Mouse (Mus musculus): Measurements from ENCODE around the gene Cenpt. TPM values are rescaled to one million over a fixed set of nuclear protein-coding genes. Genes with fewer than 3 reads are reported as not detected.

The Cenpt gene
- polyA plus RNA-seq, 1 experiment from 2014 or later = 57.9 TPM

DNA sequence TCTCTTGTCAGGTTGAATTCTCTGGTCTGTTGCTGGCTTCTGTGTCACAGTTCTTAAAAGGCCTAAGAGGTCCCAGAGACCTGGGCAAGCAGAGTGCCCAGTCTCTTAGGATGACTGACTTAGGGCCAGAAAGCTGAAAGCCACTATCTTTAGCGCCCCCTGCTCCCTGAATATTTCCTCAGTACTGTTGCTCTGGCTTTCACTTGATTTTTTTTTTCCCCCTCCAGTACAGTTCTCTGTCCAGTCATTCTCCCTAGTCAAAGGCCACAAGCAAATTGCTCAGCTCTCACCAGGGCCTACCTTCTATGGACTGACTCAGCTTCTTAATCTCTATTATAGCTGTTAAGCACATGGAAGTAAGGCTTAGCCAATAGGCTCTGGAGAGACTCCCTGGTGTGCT lies 8.9 kb upstream of the Cenpt start:
- Histone ChIP-seq H3K27me3 (ENCODE audit: poor library complexity, severe bottlenecking) (no peaks in the 10 kb centered on the region), H3K27ac (peak overlapping the region; percentile 99), H3K9me3 (no peaks in the 10 kb centered on the region), H3K4me3 (peak overlapping the region; percentile 96), H3K4me1 (peaks cover 74% of the 10 kb centered on the region), H3K36me3 (replicated peaks) (peaks cover 67% of the 10 kb centered on the region)
- DNase-seq (ENCODE audit: extremely low spot score, low spot score) = no peak
- WGBS = 7% methylated on average over 1 of the region's 1 CpGs

DNA sequence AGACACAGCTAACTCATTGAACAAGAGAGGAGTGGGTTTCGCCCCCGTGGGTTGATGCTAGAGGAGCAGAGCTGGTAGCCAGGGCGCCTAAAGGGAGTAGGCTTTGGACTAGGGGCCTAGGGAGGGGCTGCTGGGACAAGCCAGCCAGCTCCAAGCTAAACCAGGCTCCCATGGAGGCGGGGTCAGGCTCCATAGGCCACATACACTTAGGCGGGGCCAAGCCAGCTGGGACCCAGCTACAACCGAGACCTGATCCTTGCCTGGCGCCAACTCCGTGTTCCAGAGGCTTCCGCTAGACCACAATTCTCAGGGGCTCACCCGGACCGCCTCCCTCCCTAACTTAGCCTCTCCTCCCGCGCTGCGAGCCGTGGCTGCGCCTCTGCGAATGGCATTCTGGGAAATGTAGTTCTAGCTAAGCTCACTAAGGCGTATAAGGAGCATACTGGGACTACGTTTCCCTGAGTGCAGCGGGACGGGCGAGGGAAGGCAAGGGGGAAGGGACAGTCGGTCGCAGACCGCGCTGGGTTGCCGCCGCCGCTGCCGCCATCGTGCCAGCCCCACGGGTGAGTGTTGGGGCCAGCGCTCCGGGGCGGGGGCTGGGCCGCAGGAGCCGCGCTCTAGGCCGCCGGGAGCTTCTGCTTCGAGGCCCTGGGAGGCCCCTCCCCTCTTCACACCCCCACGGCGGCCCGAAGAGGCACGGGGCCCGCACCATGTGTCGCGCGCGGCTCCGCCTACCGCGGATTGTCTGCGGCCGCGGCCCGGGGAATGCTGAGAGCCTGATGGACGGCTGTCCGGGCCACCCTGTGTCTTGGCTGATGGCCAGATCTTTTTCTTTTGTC lies 7.3 kb upstream of the Cenpt start, which contains the start of gene Nutf2:
TSS of gene Nutf2 (plus strand) at position 438 of the 839 bp plus-strand sequence.
- H3K36me3 ChIP-seq (replicated peaks) = peaks cover 51% of the 10 kb centered on the region
- H3K9me3 ChIP-seq = no peaks in the 10 kb centered on the region
- H3K27ac ChIP-seq = peak within 1 kb of the TSS; percentile 99
- peak within 1 kb of the TSS; percentile 96 for H3K4me3 ChIP-seq
- no peaks in the 10 kb centered on the region for H3K27me3 ChIP-seq (ENCODE audit: poor library complexity, severe bottlenecking)
- DNase-seq (ENCODE audit: extremely low spot score, low spot score) = peak; percentile 97
- peaks cover 90% of the 10 kb centered on the region for H3K4me1 ChIP-seq
- WGBS = under 1% methylated on average over 56 of the region's 59 CpGs

DNA sequence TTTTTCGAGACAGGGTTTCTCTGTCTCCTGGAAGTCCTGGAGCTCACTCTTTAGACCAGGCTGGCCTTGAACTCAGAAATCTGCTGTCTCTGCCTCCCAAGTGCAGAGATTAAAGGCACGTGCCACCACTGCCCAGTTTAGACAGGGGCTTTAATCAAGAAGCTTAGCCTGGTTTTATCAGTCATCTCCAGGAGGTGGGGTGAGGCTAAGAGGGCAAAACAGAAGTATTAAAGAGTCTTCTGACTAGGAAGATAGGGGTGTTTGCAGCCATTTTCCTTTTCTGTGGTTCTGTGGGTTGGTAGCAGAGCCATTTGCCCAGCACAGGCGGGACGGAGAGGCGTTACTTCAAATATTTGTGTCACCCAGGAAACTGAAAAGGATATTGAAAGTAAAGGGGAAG lies 6.2 kb upstream of the Cenpt start:
- peak overlapping the region; percentile 96 for H3K4me3 ChIP-seq
- H3K9me3 ChIP-seq = no peaks in the 10 kb centered on the region
- H3K36me3 ChIP-seq (replicated peaks) = peaks cover 43% of the 10 kb centered on the region
- H3K4me1 ChIP-seq = peaks cover 91% of the 10 kb centered on the region
- no peaks in the 10 kb centered on the region for H3K27me3 ChIP-seq (ENCODE audit: poor library complexity, severe bottlenecking)
- DNase-seq (ENCODE audit: extremely low spot score, low spot score) = no peak
- H3K27ac ChIP-seq = peak overlapping the region; percentile 99
- WGBS = 83% methylated on average over 5 of the region's 5 CpGs

DNA sequence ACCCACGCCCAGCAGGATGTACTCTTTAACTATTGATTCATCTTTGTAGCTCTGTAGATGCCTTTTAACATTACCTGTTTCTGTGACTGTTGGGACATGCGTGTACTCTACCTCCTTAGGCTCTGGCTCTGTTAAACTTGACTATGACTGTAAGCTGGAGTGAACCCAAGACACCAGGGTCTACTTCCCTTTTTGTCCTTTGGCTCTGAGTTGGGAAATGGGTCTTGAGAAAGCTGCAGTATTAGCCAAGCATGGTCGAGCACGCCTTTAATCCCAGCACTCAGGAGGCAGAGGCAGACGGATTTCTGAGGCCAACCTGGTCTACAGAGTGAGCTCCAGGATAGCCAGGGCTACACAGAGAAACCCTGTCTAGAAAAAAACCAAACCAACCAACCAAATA lies 5.4 kb upstream of the Cenpt start:
- Histone ChIP-seq H3K36me3 (replicated peaks) (peaks cover 35% of the 10 kb centered on the region), H3K9me3 (no peaks in the 10 kb centered on the region)
- WGBS = 88% methylated on average over 5 of the region's 5 CpGs

DNA sequence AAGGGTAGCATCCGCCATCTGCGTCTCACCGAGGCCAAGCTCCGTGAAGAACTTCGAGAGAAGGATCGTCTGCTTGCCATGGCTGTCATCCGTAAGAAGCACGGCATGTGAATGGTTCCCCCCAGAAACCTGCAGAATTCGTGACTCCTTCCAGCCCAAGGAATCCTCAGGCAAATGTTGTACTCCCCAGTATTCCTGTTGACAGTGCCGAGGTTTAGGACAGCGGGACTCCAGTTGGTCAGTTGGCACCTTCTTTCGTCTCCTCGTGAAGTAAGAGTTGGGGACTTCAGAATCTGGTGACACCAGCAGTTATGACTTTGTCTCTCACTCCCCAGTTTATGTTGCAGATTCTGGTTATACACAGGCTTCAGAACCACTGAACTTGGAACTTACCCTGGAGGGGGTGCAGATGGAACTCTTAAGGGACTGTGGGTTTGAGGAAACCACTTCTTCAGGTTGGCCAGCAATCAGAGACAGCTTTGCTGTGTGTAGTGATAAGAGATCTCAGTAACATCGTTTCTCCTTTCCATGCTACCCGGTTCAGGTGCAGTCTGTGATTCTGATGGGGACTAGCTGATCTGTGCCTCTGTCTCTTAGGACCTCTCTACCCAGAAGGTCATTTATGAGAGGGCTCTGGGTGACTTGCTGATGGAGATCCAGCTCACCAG lies 3.2 kb upstream of the Cenpt start:
- H3K4me1 ChIP-seq = peaks cover 68% of the 10 kb centered on the region
- H3K36me3 ChIP-seq (replicated peaks) = peaks cover 21% of the 10 kb centered on the region
- no peaks in the 10 kb centered on the region for H3K9me3 ChIP-seq
- 32% methylated on average over 15 of the region's 15 CpGs for WGBS
- H3K27ac ChIP-seq = peak overlapping the region; percentile 96
- H3K27me3 ChIP-seq (ENCODE audit: poor library complexity, severe bottlenecking) = no peaks in the 10 kb centered on the region
- no peak for DNase-seq (ENCODE audit: extremely low spot score, low spot score)
- peak overlapping the region; percentile 75 for H3K4me3 ChIP-seq

More for the DNA sequence above, 5.4 kb upstream of the Cenpt start:
- H3K4me1 ChIP-seq = peaks cover 84% of the 10 kb centered on the region
- no peak for DNase-seq (ENCODE audit: extremely low spot score, low spot score)
- no peak overlapping the region for H3K4me3 ChIP-seq
- no peak overlapping the region for H3K27ac ChIP-seq
- no peaks in the 10 kb centered on the region for H3K27me3 ChIP-seq (ENCODE audit: poor library complexity, severe bottlenecking)

DNA sequence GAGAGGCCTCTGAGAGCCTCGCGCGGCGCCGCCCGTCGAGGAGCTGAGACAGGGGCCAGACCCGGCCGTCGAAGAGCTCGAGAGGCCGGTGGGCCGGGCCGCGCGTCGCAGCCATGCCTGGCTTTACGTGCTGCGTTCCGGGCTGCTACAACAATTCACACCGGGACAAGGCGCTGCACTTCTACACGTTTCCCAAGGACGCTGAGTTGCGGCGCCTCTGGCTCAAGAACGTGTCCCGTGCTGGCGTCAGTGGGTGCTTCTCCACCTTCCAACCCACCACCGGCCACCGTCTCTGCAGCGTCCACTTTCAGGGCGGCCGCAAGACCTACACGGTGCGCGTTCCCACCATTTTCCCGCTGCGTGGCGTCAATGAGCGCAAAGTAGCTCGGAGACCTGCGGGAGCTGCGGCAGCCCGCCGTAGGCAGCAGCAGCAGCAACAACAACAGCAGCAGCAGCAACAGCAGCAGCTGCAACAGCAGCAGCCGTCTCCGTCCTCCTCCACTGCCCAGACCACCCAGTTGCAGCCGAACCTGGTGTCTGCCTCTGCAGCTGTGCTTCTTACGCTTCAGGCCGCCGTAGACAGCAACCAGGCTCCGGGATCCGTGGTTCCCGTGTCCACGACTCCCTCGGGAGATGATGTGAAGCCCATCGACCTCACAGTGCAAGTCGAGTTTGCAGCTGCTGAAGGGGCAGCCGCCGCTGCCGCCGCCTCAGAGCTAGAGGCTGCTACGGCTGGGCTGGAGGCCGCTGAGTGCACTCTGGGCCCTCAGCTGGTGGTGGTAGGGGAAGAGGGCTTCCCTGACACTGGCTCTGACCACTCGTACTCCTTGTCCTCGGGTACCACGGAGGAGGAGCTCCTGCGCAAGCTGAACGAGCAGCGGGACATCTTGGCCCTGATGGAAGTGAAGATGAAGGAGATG lies 2.4 kb upstream of the Cenpt start:
- peak overlapping the region; percentile 75 for H3K4me3 ChIP-seq
- H3K9me3 ChIP-seq = no peaks in the 10 kb centered on the region
- peak; percentile 61 for DNase-seq (ENCODE audit: extremely low spot score, low spot score)
- under 1% methylated on average over 71 of the region's 71 CpGs for WGBS
- H3K4me1 ChIP-seq = peaks cover 68% of the 10 kb centered on the region
- peak overlapping the region; percentile 96 for H3K27ac ChIP-seq
- H3K36me3 ChIP-seq (replicated peaks) = peaks cover 21% of the 10 kb centered on the region
- no peaks in the 10 kb centered on the region for H3K27me3 ChIP-seq (ENCODE audit: poor library complexity, severe bottlenecking)

DNA sequence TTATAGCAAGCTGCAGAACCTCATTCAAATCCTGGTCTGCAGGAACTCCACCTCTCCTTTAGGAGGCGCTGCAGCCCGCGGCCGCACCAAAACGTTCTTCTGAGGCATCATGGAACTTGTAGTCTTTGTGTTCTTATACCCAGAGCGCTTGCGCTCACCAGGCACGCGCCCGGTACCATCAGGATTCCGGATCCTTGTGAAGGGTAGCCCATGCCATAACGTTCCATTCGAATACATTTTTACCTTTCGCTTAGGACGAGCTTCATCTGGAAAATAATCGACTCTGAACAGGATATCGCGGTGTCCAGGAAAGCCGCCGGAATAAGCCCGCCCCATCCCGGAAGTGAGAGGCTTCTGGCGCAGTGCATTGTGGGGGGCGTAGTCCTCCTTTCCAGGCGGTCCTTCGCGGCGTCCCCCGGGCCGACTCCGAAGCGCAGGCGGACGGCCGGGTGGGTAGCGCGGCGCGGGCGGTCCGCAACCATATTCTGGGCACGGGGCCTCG lies 1.7 kb upstream of the Cenpt start, which contains the start of gene Thap11:
TSS of gene Thap11 (plus strand) at position 418 of the 502 bp plus-strand sequence.
- Histone ChIP-seq H3K4me1 (peaks cover 63% of the 10 kb centered on the region), H3K27me3 (ENCODE audit: poor library complexity, severe bottlenecking) (no peaks in the 10 kb centered on the region), H3K36me3 (replicated peaks) (peaks cover 23% of the 10 kb centered on the region), H3K27ac (peak within 1 kb of the TSS; percentile 96), H3K4me3 (peak within 1 kb of the TSS; percentile 75), H3K9me3 (no peaks in the 10 kb centered on the region)
- DNase-seq (ENCODE audit: extremely low spot score, low spot score) = peak; percentile 96
- WGBS = under 1% methylated on average over 43 of the region's 43 CpGs

DNA sequence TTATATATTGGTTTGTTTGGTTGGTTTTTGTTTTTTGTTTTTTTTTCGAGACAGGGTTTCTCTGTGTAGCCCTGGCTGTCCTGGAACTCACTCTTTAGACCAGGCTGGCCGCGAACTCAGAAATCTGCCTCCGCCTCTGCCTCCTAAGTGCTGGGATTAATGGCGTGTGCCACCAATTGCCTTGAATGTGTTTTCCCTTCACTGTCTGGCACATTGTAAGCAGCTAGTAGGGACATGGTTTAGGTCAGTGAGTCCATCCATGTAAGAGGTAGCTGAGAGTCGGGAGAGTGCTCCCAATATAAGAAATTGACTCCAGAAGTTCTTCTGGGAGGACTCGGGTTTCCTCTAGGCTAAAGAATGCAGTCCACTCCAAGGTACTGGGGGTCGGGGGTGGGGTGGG lies 1.2 kb upstream of the Cenpt start:
- H3K4me3 ChIP-seq = peak overlapping the region; percentile 75
- H3K27me3 ChIP-seq (ENCODE audit: poor library complexity, severe bottlenecking) = no peaks in the 10 kb centered on the region
- peaks cover 27% of the 10 kb centered on the region for H3K36me3 ChIP-seq (replicated peaks)
- no peak for DNase-seq (ENCODE audit: extremely low spot score, low spot score)
- 28% methylated on average over 8 of the region's 8 CpGs for WGBS
- H3K9me3 ChIP-seq = no peaks in the 10 kb centered on the region
- peaks cover 59% of the 10 kb centered on the region for H3K4me1 ChIP-seq
- peak overlapping the region; percentile 96 for H3K27ac ChIP-seq

DNA sequence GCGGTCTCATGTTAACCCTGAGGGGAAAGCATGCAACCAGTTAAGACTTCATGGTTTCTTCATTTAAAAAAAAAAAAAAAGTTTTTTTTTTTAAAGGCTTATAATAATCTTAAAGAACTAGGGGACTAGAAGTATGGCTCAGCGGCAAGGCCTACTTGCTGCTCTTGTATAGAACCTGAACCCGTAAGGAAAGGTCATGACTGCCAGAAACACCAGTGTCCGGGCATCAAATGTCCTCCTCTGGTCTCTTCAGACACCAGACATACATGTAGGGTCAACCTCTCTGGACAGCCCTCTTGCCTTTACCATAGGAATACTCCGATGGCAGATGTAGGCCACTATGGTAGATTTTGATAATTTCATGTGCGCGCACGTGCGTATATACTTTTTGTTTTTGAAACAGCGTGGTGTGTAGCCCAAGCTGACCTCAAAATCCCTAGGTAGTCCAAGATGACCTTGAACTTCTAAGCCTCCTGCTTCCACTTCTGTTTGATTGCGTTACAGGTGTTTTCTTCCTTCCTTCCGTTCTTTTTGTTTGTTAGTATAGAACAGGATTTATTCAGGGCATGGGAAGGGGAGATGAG lies 840 bp downstream of the Cenpt start:
- Histone ChIP-seq H3K4me1 (peaks cover 39% of the 10 kb centered on the region), H3K27ac (peak overlapping the region; percentile 86), H3K4me3 (peak overlapping the region; percentile 81), H3K36me3 (replicated peaks) (peaks cover 30% of the 10 kb centered on the region), H3K27me3 (ENCODE audit: poor library complexity, severe bottlenecking) (no peaks in the 10 kb centered on the region), H3K9me3 (no peaks in the 10 kb centered on the region)
- WGBS = 83% methylated on average over 12 of the region's 12 CpGs
- no peak for DNase-seq (ENCODE audit: extremely low spot score, low spot score)

DNA sequence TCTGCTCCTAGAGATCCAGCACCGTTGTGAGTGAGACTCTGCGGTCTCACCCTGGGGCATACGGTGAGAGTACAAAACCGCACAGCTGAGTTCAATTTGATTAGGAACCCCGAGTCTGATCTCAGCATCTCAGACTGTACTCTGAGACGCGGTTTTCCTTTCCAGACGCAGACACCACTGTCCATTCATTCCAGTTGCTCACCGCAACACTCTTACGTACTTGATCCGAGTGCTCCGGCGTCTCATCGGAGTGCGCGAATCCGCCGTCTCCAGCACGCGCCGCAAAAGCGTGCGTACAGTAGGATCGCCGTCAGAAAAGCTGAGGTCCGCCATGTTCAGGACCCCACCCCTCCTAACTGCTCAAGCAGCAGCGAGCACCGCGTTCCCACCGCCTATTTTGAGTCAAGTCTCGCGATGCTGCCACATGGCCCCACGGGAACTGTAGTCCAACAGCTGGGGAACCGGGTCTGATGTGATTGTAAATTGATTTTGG lies 1.4 kb downstream of the Cenpt start:
- H3K36me3 ChIP-seq (replicated peaks) = peaks cover 33% of the 10 kb centered on the region
- no peaks in the 10 kb centered on the region for H3K27me3 ChIP-seq (ENCODE audit: poor library complexity, severe bottlenecking)
- DNase-seq (ENCODE audit: extremely low spot score, low spot score) = peak; percentile 91
- peak overlapping the region; percentile 81 for H3K4me3 ChIP-seq
- H3K4me1 ChIP-seq = peaks cover 34% of the 10 kb centered on the region
- under 1% methylated on average over 34 of the region's 34 CpGs for WGBS
- peak overlapping the region; percentile 86 for H3K27ac ChIP-seq
- H3K9me3 ChIP-seq = no peaks in the 10 kb centered on the region

DNA sequence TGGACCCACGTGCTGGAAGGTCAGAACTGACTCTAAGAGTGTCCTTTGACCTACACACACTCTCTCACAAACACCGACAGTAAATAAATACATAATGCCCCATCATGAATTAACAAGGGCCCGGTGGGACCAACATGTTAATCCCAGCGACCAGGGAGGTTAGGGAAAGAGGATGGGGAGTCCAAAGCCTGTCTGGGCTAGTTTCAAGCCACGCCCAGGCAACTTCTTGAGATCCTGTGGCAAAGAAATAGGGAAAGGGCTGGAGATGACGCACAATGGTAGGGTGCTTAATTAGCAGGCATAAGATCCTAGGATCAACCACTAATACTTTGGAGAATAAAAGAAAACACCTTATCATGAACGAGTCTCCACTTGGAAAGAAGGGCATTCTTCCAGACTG lies 2.5 kb downstream of the Cenpt start:
- peaks cover 23% of the 10 kb centered on the region for H3K4me1 ChIP-seq
- H3K9me3 ChIP-seq = no peaks in the 10 kb centered on the region
- H3K4me3 ChIP-seq = peak overlapping the region; percentile 81
- no peaks in the 10 kb centered on the region for H3K27me3 ChIP-seq (ENCODE audit: poor library complexity, severe bottlenecking)
- peaks cover 44% of the 10 kb centered on the region for H3K36me3 ChIP-seq (replicated peaks)
- no peak overlapping the region; the same call in 1 of the 2 replicates for H3K27ac ChIP-seq
- WGBS = 79% methylated on average over 7 of the region's 7 CpGs
- no peak for DNase-seq (ENCODE audit: extremely low spot score, low spot score)

DNA sequence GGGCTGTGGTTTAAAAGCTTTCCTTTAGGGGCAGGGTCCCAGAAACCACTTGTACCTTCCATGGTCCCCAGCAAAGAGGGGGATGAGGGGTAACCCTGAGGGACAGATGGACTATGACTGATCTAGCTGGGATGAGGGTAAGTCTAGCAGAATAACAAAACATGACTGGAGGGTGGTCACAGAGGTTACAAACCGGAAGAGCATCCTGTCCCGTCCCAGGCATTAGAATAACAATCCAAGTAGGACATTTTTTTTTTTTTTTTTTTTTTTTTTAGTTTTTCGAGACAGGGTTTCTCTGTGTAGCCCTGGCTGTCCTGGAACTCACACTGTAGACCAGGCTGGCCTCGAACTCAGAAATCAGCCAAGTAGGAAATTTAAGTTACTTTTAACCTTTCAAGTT lies 3.1 kb downstream of the Cenpt start:
- Histone ChIP-seq H3K36me3 (replicated peaks) (peaks cover 50% of the 10 kb centered on the region), H3K4me1 (peaks cover 17% of the 10 kb centered on the region), H3K27ac (no peak overlapping the region), H3K4me3 (no peak overlapping the region), H3K9me3 (no peaks in the 10 kb centered on the region), H3K27me3 (ENCODE audit: poor library complexity, severe bottlenecking) (no peaks in the 10 kb centered on the region)
- no peak for DNase-seq (ENCODE audit: extremely low spot score, low spot score)
- 79% methylated on average over 4 of the region's 4 CpGs for WGBS

Data from forebrain, embryonic 10.5 days (tissue).